Mouse (Mus musculus): ENCODE measurements at regions not wholly inside any gene's neighbourhood (a gene's known extent, or its start where the extent isn't known, plus 50 kb on each side); places are given as distances from the start of the nearest gene placed in this dataset.

GRCm38 (mm10) chr4:64335814-64336213 is 289.0 kb upstream of the Tnc start:
- DNase-seq: no peak

GRCm38 (mm10) chr4:64330213-64330612 is 283.4 kb upstream of the Tnc start:
- no peak for DNase-seq

- no peak for DNase-seq
These were observed 277.6 kb upstream of the Tnc start for GRCm38 (mm10) chr4:64324391-64324790.

GRCm38 (mm10) chr4:64316553-64317347 is 269.9 kb upstream of the Tnc start:
- no peak for DNase-seq

- no peak for DNase-seq
These were observed 250.1 kb upstream of the Tnc start for GRCm38 (mm10) chr4:64296941-64297340.

GRCm38 (mm10) chr4:64282471-64282870 is 235.7 kb upstream of the Tnc start:
- peak; percentile 41 for DNase-seq

DNA sequence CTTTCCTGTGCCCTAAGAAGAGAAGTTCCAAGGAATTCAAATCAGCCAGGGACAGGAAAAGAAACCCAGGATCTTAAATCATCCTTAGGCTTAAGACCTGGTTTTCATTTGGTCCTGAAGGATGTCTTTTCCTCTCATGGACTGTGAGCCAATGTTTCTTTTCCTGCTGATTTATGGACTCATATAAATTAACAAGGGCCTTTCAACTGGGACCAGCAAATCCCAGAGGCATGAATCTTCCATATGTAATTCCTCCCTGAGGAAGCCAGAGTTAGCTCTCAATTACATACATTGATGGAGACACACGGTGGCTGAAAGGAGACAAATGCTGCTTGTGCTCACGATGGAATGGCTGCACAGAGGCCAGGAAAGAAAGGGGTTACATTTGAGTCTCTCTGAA is 230.2 kb upstream of the Tnc start:
- no peak for DNase-seq

- no peak for DNase-seq
These were observed 227.6 kb upstream of the Tnc start for GRCm38 (mm10) chr4:64274291-64274960.

GRCm38 (mm10) chr4:64269846-64270245 is 223.0 kb upstream of the Tnc start:
- DNase-seq: no peak

DNA sequence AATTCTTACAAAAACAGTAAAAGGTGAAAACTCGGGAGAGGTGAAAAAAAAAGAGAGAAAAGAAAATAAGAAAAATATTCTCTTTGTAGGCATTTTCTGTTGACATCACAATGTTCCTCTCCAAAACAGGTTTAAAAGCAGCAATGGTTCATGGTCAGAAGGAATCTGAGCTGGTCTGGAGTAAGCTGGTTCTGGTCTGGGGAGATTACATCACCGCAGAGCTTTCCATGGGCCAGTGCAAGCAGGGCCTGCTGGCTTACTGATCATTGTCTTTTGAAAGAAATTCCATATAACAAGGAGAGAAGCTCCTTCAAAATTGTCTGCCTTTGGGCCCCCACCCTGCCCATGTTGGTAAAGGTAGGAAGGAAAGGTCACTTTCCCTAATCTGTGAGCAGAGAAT is 222.3 kb upstream of the Tnc start:
- DNase-seq: no peak

DNA sequence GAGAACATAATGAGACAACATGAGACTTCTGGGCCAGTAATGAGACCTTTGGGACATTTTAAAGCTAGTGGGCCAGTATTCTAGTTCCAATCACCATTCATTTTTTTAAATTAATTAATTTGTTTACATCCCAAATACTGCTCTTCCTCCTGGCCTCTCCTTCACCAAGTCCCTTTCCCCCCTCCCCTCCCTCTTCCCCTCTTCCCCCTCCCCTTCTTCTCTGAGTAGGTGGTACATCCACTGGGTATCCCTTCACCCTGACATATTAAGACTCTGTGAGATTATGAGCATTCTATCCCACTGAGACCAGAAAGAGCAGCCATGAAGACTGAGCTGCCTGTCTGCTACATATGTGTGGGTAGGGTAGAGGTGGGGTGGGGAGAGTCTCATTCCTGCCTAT is 213.7 kb upstream of the Tnc start:
- DNase-seq: no peak

- no peak for DNase-seq
These were observed 213.3 kb upstream of the Tnc start for GRCm38 (mm10) chr4:64260188-64260444.

DNA sequence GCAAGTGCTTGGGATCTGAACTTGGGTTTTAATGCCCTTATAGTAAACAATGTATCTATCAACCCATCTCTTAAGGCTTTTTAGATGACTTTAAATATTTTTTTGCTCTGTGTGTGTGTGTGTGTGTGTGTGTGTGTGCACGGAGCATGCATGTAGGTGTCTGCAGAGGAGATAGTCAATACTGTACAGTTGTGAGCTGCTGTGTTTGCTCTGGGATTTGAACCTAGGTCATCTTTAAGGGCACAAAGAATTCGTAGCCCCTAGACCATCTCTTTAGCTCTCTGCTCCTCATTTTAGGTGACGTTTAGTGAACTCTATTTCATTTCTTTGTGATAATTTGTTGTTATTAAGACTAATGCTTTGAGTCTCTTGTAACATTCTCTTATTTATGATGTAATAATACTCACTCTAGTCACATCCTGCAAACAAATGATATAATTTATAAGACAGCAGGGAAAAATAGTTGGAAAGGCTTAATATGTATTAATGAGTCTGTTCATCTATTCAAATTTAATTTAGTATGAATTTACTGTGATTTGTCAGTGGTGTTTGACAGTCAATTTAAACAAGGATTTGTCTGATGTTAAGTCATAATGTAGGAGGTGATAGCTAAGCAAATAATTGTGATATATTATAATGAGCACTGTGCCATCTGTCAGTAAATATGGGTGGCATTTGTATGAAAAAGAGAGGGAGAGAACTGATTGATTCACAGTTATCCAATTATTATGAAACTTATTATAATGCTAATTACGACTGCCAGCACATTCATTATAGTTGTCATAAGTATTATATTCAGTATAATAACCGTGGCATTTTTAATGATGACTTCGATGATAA is 212.8 kb upstream of the Tnc start:
- no peak for DNase-seq

- no peak for DNase-seq
These were observed 208.4 kb upstream of the Tnc start for GRCm38 (mm10) chr4:64255253-64255652.

GRCm38 (mm10) chr4:64250691-64251090 is 203.9 kb upstream of the Tnc start:
- DNase-seq: no peak

GRCm38 (mm10) chr4:64238196-64238740 is 191.5 kb upstream of the Tnc start:
- no peak for DNase-seq

DNA sequence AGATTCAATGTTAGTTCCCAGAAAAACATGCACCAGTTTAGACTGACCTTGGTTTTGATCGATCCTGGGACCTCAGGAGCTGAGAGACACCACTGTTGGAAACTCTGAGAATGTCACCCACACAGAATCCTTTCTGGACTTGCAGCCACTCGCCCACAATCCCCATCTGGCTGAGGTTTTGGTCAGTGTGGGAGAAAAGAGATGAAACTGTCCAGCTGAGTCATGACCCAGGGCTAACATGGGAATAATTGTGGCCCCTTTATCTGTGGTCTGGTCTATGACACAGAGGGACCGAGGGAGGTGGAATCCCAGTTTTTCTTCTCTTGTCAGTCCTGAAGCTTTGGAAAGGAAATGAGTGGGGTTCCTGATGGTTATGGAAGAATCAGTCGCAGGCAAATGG is 188.7 kb upstream of the Tnc start:
- DNase-seq: no peak

GRCm38 (mm10) chr4:64232159-64232558 is 185.3 kb upstream of the Tnc start:
- no peak for DNase-seq

DNA sequence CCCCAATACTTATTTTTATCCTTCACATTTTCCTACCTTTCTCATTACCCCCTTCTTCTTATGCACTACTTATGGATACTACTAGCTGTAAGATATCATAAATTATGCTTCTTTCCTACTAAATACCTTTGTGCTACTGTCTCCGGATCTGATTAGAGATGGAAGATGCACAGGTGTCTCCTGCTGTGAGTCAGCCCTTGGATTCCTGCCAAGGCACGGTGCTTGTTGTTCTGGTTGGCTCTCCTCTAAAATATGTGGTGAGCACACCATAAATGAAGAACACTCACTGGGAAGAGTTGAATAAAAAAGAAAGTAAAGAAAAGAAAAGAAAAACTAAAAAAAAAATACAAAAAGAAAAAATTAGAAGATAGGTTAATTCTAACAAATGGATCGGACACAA is 181.5 kb upstream of the Tnc start:
- no peak for DNase-seq

DNA sequence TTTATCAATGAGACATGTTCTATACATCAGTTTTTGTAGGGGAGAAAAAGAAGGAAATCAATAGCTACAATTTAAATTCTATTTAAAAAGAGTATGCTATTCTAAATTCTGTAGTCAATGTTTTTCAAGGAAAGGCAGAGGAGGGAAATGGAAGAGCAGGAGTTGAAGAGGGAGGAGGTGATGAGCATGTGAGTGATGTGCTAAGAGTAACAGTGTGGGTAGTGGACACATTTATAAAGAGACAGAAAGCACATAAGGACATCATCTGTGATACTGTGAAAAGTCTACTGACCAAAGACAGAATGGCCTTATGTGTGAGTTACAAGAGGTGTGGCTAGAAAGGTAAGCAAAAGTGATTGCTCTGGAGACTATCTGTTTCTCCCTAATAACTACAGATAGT is 179.8 kb upstream of the Tnc start:
- peak; percentile 7 for DNase-seq

DNA sequence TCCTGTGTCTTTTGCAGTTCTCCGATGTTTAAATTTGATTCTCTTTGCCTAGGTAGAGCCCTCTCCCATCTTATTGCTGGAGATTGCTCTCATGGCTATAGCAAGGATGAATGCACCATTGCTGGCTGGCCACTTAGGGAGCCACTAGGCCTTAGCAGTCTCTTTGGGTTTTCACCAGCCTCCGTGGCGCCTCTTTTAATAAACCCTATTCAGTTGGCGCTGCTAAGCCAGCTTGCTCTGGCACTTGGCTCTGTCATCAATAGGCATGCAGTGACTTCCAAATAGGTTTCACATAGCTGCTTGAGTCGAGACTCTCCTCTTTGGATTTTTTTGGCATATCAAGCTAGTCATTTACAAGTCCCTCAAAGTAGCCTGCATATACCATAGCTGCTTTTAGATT is 178.1 kb upstream of the Tnc start:
- peak; percentile 9 for DNase-seq

- DNase-seq: no peak
These were observed 173.0 kb upstream of the Tnc start for GRCm38 (mm10) chr4:64219802-64220201.

DNA sequence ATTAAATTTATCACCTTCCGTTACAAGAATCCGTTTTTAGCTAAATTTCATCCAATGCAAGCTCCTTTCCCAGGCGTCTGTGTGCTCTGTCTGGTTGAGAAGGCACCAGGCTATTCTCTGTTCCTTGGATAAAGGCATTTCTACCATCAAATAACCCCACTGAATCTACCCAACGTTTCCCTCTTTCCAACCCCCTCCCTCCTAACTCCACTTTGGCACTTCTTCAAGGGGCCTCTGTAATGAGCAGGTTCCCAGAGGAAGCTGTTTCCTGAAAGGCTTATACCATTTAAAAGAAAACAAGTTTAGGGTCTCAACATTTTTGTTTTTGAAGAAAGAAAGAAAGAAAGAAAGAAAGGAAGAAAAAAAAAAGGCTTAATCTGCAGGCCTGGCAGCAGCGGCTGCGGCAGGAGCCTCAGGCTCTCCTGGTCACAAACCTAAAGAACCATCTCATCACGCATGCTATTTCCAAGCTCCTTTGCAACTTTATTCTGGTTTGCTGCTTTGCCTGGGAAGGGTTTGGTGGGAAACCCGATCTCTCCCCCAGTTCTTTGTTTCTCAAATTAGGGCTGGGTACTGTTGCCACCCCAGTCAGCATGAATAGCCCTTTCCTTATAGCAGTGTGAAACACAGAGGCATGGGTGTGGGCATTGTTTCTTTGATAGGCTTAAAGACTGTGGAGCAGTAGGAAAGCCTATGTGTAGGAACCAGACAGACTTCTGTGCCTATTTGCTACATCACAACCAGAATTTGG is 160.5 kb upstream of the Tnc start:
- no peak for DNase-seq

Measured in right cerebral cortex, adult 18-20 months (tissue).